Mouse (Mus musculus): Measurements from ENCODE around the gene Rab19. TPM values are rescaled to one million over a fixed set of nuclear protein-coding genes. Genes with fewer than 3 reads are reported as not detected.
A peak's percentile ranks its signal among the peaks of the same experiment; 100 is the strongest.

Gene Rab19
- polyA plus RNA-seq, 1 experiment from 2014 or later = 0.30 TPM

GRCm38 (mm10) chr6:39420867-39421266 is 39.9 kb downstream of the Rab19 start:
- Histone ChIP-seq H3K4me1 (ENCODE audit: control insufficient read depth, insufficient read depth, low read length) (0 out of 2 replicates have a peak, but pooled peaks cover 4% of the 10 kb centered on the region), H3K4me3 (ENCODE audit: low read depth, low read length) (peak overlapping the region; percentile 95), H3K27ac (ENCODE audit: low read depth, low read length) (no peak overlapping the region), H3K9ac (ENCODE audit: low read length) (no peak overlapping the region), H3K4me2 (peak overlapping the region; percentile 63), H3K36me3 (ENCODE audit: control insufficient read depth, insufficient read depth, low read length) (no peaks in the 10 kb centered on the region), H3K27me3 (ENCODE audit: control insufficient read depth, insufficient read depth, low read length) (no peaks in the 10 kb centered on the region), H3K9me3 (ENCODE audit: control insufficient read depth, low read length) (no peaks in the 10 kb centered on the region)
- no peak for ATAC-seq (ENCODE audit: low FRiP score)
- WGBS = 51% methylated on average over 4 of the region's 4 CpGs
- DNase-seq (ENCODE audit: low spot score, missing footprints) = no peak

GRCm38 (mm10) chr6:39423130-39423551 is 42.2 kb downstream of the Rab19 start:
- H3K4me2 ChIP-seq = no peak overlapping the region
- no peaks in the 10 kb centered on the region for H3K27me3 ChIP-seq (ENCODE audit: control insufficient read depth, insufficient read depth, low read length)
- no peak overlapping the region for H3K4me3 ChIP-seq (ENCODE audit: low read depth, low read length)
- 66% methylated on average over 6 of the region's 6 CpGs for WGBS
- no peaks in the 10 kb centered on the region for H3K36me3 ChIP-seq (ENCODE audit: control insufficient read depth, insufficient read depth, low read length)
- H3K4me1 ChIP-seq (ENCODE audit: control insufficient read depth, insufficient read depth, low read length) = no peaks in the 10 kb centered on the region
- ATAC-seq (ENCODE audit: low FRiP score) = no peak
- DNase-seq (ENCODE audit: low spot score, missing footprints) = no peak
- H3K9ac ChIP-seq (ENCODE audit: low read length) = no peak overlapping the region
- no peak overlapping the region for H3K27ac ChIP-seq (ENCODE audit: low read depth, low read length)
- H3K9me3 ChIP-seq (ENCODE audit: control insufficient read depth, low read length) = no peaks in the 10 kb centered on the region

- Histone ChIP-seq H3K27me3 (ENCODE audit: control insufficient read depth, insufficient read depth, low read length) (no peaks in the 10 kb centered on the region), H3K4me2 (no peak overlapping the region), H3K36me3 (ENCODE audit: control insufficient read depth, insufficient read depth, low read length) (no peaks in the 10 kb centered on the region), H3K27ac (ENCODE audit: low read depth, low read length) (no peak overlapping the region), H3K4me1 (ENCODE audit: control insufficient read depth, insufficient read depth, low read length) (no peaks in the 10 kb centered on the region), H3K4me3 (ENCODE audit: low read depth, low read length) (no peak overlapping the region), H3K9ac (ENCODE audit: low read length) (no peak overlapping the region), H3K9me3 (ENCODE audit: control insufficient read depth, low read length) (no peaks in the 10 kb centered on the region)
- 87% methylated on average over 7 of the region's 7 CpGs for WGBS
- no peak for ATAC-seq (ENCODE audit: low FRiP score)
- no peak for DNase-seq (ENCODE audit: low spot score, missing footprints)
These were observed 42.7 kb downstream of the Rab19 start for GRCm38 (mm10) chr6:39423686-39424085.

- WGBS = 86% methylated on average over 2 of the region's 2 CpGs
- H3K27me3 ChIP-seq (ENCODE audit: control insufficient read depth, insufficient read depth, low read length) = no peaks in the 10 kb centered on the region
- no peak overlapping the region for H3K4me3 ChIP-seq (ENCODE audit: low read depth, low read length)
These were observed 44.2 kb downstream of the Rab19 start for GRCm38 (mm10) chr6:39425181-39425580.

GRCm38 (mm10) chr6:39426725-39427124 is 45.8 kb downstream of the Rab19 start:
- no peaks in the 10 kb centered on the region for H3K4me1 ChIP-seq (ENCODE audit: control insufficient read depth, insufficient read depth, low read length)
- H3K36me3 ChIP-seq (ENCODE audit: control insufficient read depth, insufficient read depth, low read length) = no peaks in the 10 kb centered on the region
- DNase-seq (ENCODE audit: low spot score, missing footprints) (no peak), ATAC-seq (ENCODE audit: low FRiP score) (no peak)
- H3K27me3 ChIP-seq (ENCODE audit: control insufficient read depth, insufficient read depth, low read length) = no peaks in the 10 kb centered on the region
- H3K9ac ChIP-seq (ENCODE audit: low read length) = no peak overlapping the region
- H3K9me3 ChIP-seq (ENCODE audit: control insufficient read depth, low read length) = no peaks in the 10 kb centered on the region
- H3K4me2 ChIP-seq = no peak overlapping the region
- H3K27ac ChIP-seq (ENCODE audit: low read depth, low read length) = no peak overlapping the region
- H3K4me3 ChIP-seq (ENCODE audit: low read depth, low read length) = no peak overlapping the region
- WGBS = 90% methylated on average over 3 of the region's 4 CpGs

More at GRCm38 (mm10) chr6:39425181-39425580, 44.2 kb downstream of the Rab19 start:
- no peak overlapping the region for H3K4me2 ChIP-seq
- H3K36me3 ChIP-seq (ENCODE audit: control insufficient read depth, insufficient read depth, low read length) = no peaks in the 10 kb centered on the region
- DNase-seq (ENCODE audit: low spot score, missing footprints) = no peak
- H3K27ac ChIP-seq (ENCODE audit: low read depth, low read length) = no peak overlapping the region
- no peaks in the 10 kb centered on the region for H3K9me3 ChIP-seq (ENCODE audit: control insufficient read depth, low read length)
- no peak overlapping the region for H3K9ac ChIP-seq (ENCODE audit: low read length)
- H3K4me1 ChIP-seq (ENCODE audit: control insufficient read depth, insufficient read depth, low read length) = no peaks in the 10 kb centered on the region
- ATAC-seq (ENCODE audit: low FRiP score) = no peak

- Histone ChIP-seq H3K27me3 (ENCODE audit: control insufficient read depth, insufficient read depth, low read length) (no peaks in the 10 kb centered on the region), H3K4me3 (ENCODE audit: low read depth, low read length) (no peak overlapping the region), H3K9ac (ENCODE audit: low read length) (no peak overlapping the region), H3K27ac (ENCODE audit: low read depth, low read length) (no peak overlapping the region), H3K36me3 (ENCODE audit: control insufficient read depth, insufficient read depth, low read length) (no peaks in the 10 kb centered on the region), H3K4me1 (ENCODE audit: control insufficient read depth, insufficient read depth, low read length) (no peaks in the 10 kb centered on the region), H3K9me3 (ENCODE audit: control insufficient read depth, low read length) (no peaks in the 10 kb centered on the region), H3K4me2 (no peak overlapping the region)
- ATAC-seq (ENCODE audit: low FRiP score) (no peak), DNase-seq (ENCODE audit: low spot score, missing footprints) (no peak)
- 90% methylated on average over 4 of the region's 4 CpGs for WGBS
These were observed 46.5 kb downstream of the Rab19 start for GRCm38 (mm10) chr6:39427276-39428003.

GRCm38 (mm10) chr6:39429007-39429788 is 48.2 kb downstream of the Rab19 start:
- no peak overlapping the region for H3K4me3 ChIP-seq (ENCODE audit: low read depth, low read length)
- no peak for DNase-seq (ENCODE audit: low spot score, missing footprints)
- no peaks in the 10 kb centered on the region for H3K4me1 ChIP-seq (ENCODE audit: control insufficient read depth, insufficient read depth, low read length)
- H3K36me3 ChIP-seq (ENCODE audit: control insufficient read depth, insufficient read depth, low read length) = no peaks in the 10 kb centered on the region
- no peak overlapping the region for H3K27ac ChIP-seq (ENCODE audit: low read depth, low read length)
- no peak overlapping the region for H3K4me2 ChIP-seq
- H3K9me3 ChIP-seq (ENCODE audit: control insufficient read depth, low read length) = no peaks in the 10 kb centered on the region
- H3K9ac ChIP-seq (ENCODE audit: low read length) = no peak overlapping the region
- no peak for ATAC-seq (ENCODE audit: low FRiP score)
- no peaks in the 10 kb centered on the region for H3K27me3 ChIP-seq (ENCODE audit: control insufficient read depth, insufficient read depth, low read length)
- 83% methylated on average over 6 of the region's 6 CpGs for WGBS

GRCm38 (mm10) chr6:39430722-39431121 is 49.7 kb downstream of the Rab19 start:
- H3K4me1 ChIP-seq (ENCODE audit: control insufficient read depth, insufficient read depth, low read length) = no peaks in the 10 kb centered on the region
- no peak overlapping the region for H3K9ac ChIP-seq (ENCODE audit: low read length)
- DNase-seq (ENCODE audit: low spot score, missing footprints) = no peak
- no peaks in the 10 kb centered on the region for H3K9me3 ChIP-seq (ENCODE audit: control insufficient read depth, low read length)
- no peak overlapping the region for H3K4me2 ChIP-seq
- no peak for ATAC-seq (ENCODE audit: low FRiP score)
- no peak overlapping the region for H3K4me3 ChIP-seq (ENCODE audit: low read depth, low read length)
- 73% methylated on average over 11 of the region's 11 CpGs for WGBS
- H3K27ac ChIP-seq (ENCODE audit: low read depth, low read length) = no peak overlapping the region
- no peaks in the 10 kb centered on the region for H3K36me3 ChIP-seq (ENCODE audit: control insufficient read depth, insufficient read depth, low read length)
- H3K27me3 ChIP-seq (ENCODE audit: control insufficient read depth, insufficient read depth, low read length) = no peaks in the 10 kb centered on the region

GRCm38 (mm10) chr6:39433174-39433573 is 52.2 kb downstream of the Rab19 start:
- no peak for ATAC-seq (ENCODE audit: low FRiP score)
- H3K27ac ChIP-seq (ENCODE audit: low read depth, low read length) = no peak overlapping the region
- WGBS = 90% methylated on average over 4 of the region's 4 CpGs

More at GRCm38 (mm10) chr6:39433174-39433573, 52.2 kb downstream of the Rab19 start:
- DNase-seq (ENCODE audit: low spot score, missing footprints) = no peak
- Histone ChIP-seq H3K9me3 (ENCODE audit: control insufficient read depth, low read length) (no peaks in the 10 kb centered on the region), H3K4me2 (no peak overlapping the region), H3K4me3 (ENCODE audit: low read depth, low read length) (no peak overlapping the region), H3K36me3 (ENCODE audit: control insufficient read depth, insufficient read depth, low read length) (no peaks in the 10 kb centered on the region), H3K9ac (ENCODE audit: low read length) (no peak overlapping the region), H3K4me1 (ENCODE audit: control insufficient read depth, insufficient read depth, low read length) (no peaks in the 10 kb centered on the region), H3K27me3 (ENCODE audit: control insufficient read depth, insufficient read depth, low read length) (no peaks in the 10 kb centered on the region)

All from midbrain, embryonic 11.5 days (tissue).